Mouse (Mus musculus): ENCODE measurements around the gene Olfr342. TPM values are rescaled to one million over a fixed set of nuclear protein-coding genes. Genes with fewer than 3 reads are reported as not detected.

Olfr342 gene
- total RNA-seq (2018; cell fraction: chromatin; rRNA removed), result not detected
- not detected for total RNA-seq (2018; cell fraction: cytosol; rRNA removed)
- total RNA-seq (2018; cell fraction: nucleus; rRNA removed), result not detected
- not detected in 3 replicates for polyA plus RNA-seq (2018)

GRCm38 (mm10) chr2:36524698-36525097 is at the start of gene Olfr342:
Olfr342 (plus strand) TSS chr2:36524998.
- Histone ChIP-seq H3K27ac (no peak within 1 kb of the TSS), H3K36me3 (ENCODE audit: inconsistent target) (no peaks in the 10 kb centered on the region), H3K79me2 (ENCODE audit: inconsistent target) (no peaks in the 10 kb centered on the region), H3K4me3 (ENCODE audit: inconsistent target) (no peak within 1 kb of the TSS)
- 78% methylated on average over 3 of the region's 3 CpGs for WGBS (ENCODE audit: missing documents)

DNA sequence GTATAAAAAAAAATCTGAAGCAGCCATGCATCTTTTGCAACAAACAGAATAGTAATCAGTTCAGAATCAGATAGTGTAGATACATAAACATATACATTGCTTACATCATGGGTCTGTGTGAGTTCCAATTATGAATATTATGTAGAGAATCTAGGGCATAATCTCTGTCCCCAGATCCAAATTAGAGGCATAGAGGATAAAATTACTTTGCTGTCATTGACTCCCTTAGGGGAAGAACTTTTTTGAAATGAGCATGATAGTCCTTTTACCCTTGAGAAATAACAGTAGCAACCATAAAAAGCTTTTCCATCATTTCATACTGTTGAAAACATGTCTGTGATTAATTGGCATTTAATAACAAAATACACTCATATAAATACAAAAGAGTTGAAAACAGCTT is 42.4 kb upstream of the Olfr342 start, which contains the start of gene Olfr341:
TSS of gene Olfr341 (minus strand) at position 101 of the 400 bp plus-strand sequence.
- Histone ChIP-seq H3K4me3 (ENCODE audit: inconsistent target) (no peak within 1 kb of the TSS), H3K27ac (no peak within 1 kb of the TSS), H3K36me3 (ENCODE audit: inconsistent target) (no peaks in the 10 kb centered on the region), H3K79me2 (ENCODE audit: inconsistent target) (no peaks in the 10 kb centered on the region)

DNA sequence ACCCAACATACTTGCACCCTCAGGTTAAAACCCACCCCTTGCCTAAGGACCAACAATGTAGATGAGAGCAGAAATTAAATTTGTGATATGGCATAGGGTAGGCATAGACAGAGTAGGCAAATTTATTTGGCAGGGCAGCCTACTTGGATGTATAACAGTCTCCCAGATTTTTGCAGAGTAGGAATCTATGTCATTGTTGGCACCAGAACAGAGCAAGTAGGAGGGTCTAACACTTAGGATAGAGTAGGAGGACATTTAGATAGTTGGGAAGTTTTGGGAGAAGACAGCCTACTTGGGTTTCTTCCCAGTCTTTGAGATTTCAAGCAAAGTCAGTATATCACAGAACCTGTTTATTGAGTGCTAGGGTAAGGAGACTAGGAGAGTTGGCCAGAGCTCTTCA is 40.4 kb downstream of the Olfr342 start:
- Histone ChIP-seq H3K36me3 (ENCODE audit: inconsistent target) (no peaks in the 10 kb centered on the region), H3K79me2 (ENCODE audit: inconsistent target) (no peaks in the 10 kb centered on the region), H3K27ac (no peak overlapping the region), H3K4me3 (ENCODE audit: inconsistent target) (no peak overlapping the region)

DNA sequence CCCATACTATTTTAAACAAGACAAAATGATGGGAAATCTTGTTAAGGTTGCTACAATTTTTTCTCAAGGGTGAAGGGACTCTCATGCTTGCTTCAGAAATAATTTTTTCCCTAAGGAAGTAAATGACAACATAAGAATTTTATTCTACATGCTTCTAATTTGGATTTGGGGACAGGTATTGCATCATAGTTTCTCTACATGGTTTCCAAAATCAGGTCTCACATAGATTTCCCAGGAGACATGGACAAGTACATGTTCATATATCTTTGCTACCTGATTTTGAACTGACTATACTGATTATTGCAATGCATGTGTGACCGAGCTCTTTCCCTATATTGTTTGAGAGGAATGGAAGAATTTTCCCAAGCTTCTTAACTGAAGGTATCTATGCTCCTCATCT is 41.6 kb downstream of the Olfr342 start, which contains the start of gene Olfr344:
TSS of gene Olfr344 (plus strand) at position 301 of the 400 bp plus-strand sequence.
- Histone ChIP-seq H3K79me2 (ENCODE audit: inconsistent target) (no peaks in the 10 kb centered on the region), H3K4me3 (ENCODE audit: inconsistent target) (no peak within 1 kb of the TSS), H3K27ac (no peak within 1 kb of the TSS), H3K36me3 (ENCODE audit: inconsistent target) (no peaks in the 10 kb centered on the region)
- 85% methylated on average over 1 of the region's 1 CpGs for WGBS (ENCODE audit: missing documents)

- Histone ChIP-seq H3K27ac (no peak overlapping the region), H3K4me3 (ENCODE audit: inconsistent target) (no peak overlapping the region), H3K36me3 (ENCODE audit: inconsistent target) (no peaks in the 10 kb centered on the region), H3K79me2 (ENCODE audit: inconsistent target) (no peaks in the 10 kb centered on the region)
Observed at GRCm38 (mm10) chr2:36567022-36567421, 42.2 kb downstream of the Olfr342 start.

DNA sequence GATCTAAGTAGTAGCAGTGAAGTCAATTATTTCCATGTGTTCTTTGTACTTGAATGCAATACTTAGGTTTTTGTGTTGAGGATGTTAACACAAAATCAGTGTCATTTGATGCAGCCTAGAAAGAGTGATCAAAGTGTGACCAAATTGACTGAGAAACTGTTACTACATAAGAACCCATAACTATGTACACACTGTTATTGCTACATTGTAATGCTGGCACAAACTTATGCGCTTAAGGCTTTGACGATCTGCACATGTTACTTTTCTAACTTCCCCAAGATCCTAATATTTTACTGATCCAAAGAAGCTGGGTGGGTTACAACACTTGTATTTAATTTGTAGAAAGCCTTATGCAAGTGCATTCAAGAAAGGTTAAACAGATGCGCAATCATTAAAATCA is 43.0 kb downstream of the Olfr342 start:
- 83% methylated on average over 3 of the region's 3 CpGs for WGBS (ENCODE audit: missing documents)
- Histone ChIP-seq H3K4me3 (ENCODE audit: inconsistent target) (no peak overlapping the region), H3K36me3 (ENCODE audit: inconsistent target) (no peaks in the 10 kb centered on the region), H3K79me2 (ENCODE audit: inconsistent target) (no peaks in the 10 kb centered on the region), H3K27ac (no peak overlapping the region)

Other genes starting within 250 kb of the Olfr342 start
- not detected in 3 replicates for gene Olfr338, start 151.5 kb upstream of the Olfr342 start, polyA plus RNA-seq (2018)
- gene Olfr339, start 106.1 kb upstream of the Olfr342 start, polyA plus RNA-seq (2018), result not detected in 3 replicates
- gene Olfr340, start 72.4 kb upstream of the Olfr342 start, polyA plus RNA-seq (2018), result not detected in 3 replicates
- gene Olfr341, start 42.5 kb upstream of the Olfr342 start, polyA plus RNA-seq (2018), result not detected in 3 replicates
- not detected in 3 replicates for gene Olfr344, start 41.7 kb downstream of the Olfr342 start, polyA plus RNA-seq (2018)
- gene Olfr345, start 115.0 kb downstream of the Olfr342 start, polyA plus RNA-seq (2018), result not detected in 3 replicates
- gene Olfr346, start 160.8 kb downstream of the Olfr342 start, polyA plus RNA-seq (2018), result not detected in 3 replicates
- not detected in 3 replicates for gene Olfr347, start 206.9 kb downstream of the Olfr342 start, polyA plus RNA-seq (2018)

All from macrophage (primary cell).